Mouse (Mus musculus) bone marrow, adult 2 months (tissue): Measurements from ENCODE around the gene Meltf.

Experiments
- CTCF ChIP-seq: fragments of 200-500 bp; IDR thresholded peaks from 2 replicates; pipeline ENCODE4 v1.5.1; 2011; ENCODE audit warnings: low read length, control low read depth; ENCODE audit not compliant: control insufficient read depth, insufficient read depth
- POLR2A ChIP-seq: fragments of 200-500 bp; IDR thresholded peaks from 2 replicates; pipeline ENCODE4 v1.6.1; 2011; ENCODE audit warnings: low read depth, mild to moderate bottlenecking, control low read depth, low read length, borderline replicate concordance; ENCODE audit not compliant: control insufficient read depth

GRCm38 (mm10) chr16:31880146-31880840, 1.7 kb downstream of the Meltf start:
- TF ChIP-seq POLR2A (no peak), CTCF (no peak)
